Mouse (Mus musculus) brain, embryonic 14.5 days (tissue): ENCODE data around the gene Nol8.

Source experiments
- CTCF ChIP-seq: fragments of 200-500 bp; IDR thresholded peaks from 2 replicates; pipeline ENCODE4 v1.5.1; 2012; ENCODE audit warnings: inconsistent platforms, mild to moderate bottlenecking, moderate library complexity, borderline replicate concordance; ENCODE audit not compliant: insufficient read depth, insufficient read length; ENCODE audit errors: extremely low read depth
- POLR2A ChIP-seq: fragments of 200-500 bp; IDR thresholded peaks from 2 replicates; pipeline ENCODE4 v1.6.1; 2012; ENCODE audit warnings: mild to moderate bottlenecking, inconsistent platforms, borderline replicate concordance; ENCODE audit not compliant: poor library complexity, insufficient read depth, insufficient read length, severe bottlenecking; ENCODE audit errors: extremely low read depth

DNA sequence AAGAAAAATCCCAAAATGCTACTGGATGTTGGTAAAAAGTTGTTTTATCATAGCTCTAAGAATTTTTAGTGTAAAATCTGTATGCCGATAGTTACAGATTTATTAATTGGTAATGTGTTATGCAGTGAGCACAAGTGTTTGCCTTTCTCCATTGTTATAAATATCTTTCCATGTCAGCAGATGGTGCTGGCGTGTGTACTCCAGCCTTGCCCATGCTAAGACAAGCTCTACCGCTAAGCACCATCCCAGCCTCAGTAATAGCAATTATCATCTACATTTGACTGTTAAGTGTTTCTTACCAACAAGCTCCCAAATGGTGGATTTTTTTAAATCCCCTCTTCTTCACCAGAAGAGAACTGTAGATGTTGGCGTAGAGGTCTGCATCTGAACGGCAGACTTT lies 38.2 kb downstream of the Nol8 start:
- TF ChIP-seq POLR2A, result no peak
- no peak for TF ChIP-seq CTCF
